Mouse (Mus musculus) liver, postnatal 0 days (tissue): ENCODE results near the gene Tnpo1.

Experiments used
- CTCF ChIP-seq: sonication (generic); IDR thresholded peaks from 2 replicates; pipeline ENCODE4 v1.5.1; 2016; ENCODE audit warnings: antibody characterized with exemption, low read depth
- EP300 ChIP-seq: IDR thresholded peaks from 2 replicates; pipeline ENCODE4 v1.6.1; 2016; ENCODE audit warnings: antibody characterized with exemption, low read depth, mild to moderate bottlenecking

- TF ChIP-seq CTCF (no peak), EP300 (no peak)
Observed at GRCm38 (mm10) chr13:98910801-98911200, 15.4 kb downstream of the Tnpo1 start.
